Mouse (Mus musculus) ES-E14 (cell line): ENCODE results near the gene Bod1. TPM values are rescaled to one million over a fixed set of nuclear protein-coding genes. Genes with fewer than 3 reads are reported as not detected.

Experiments used
- DNase-seq: peaks from one replicate; pipeline ENCODE4 v3.0.0-alpha.2; 2013; ENCODE audit warnings: low read depth, low spot score
- H3K27ac ChIP-seq: 2 replicates; pipeline ENCODE4 v1.5.1; 2012; ENCODE audit warnings: low read depth, mild to moderate bottlenecking, low read length, moderate library complexity, mixed read lengths; ENCODE audit not compliant: poor library complexity, insufficient read depth, severe bottlenecking
- H3K36me3 ChIP-seq: 2 replicates; pipeline ENCODE4 v1.6.1; 2012; ENCODE audit warnings: mild to moderate bottlenecking, low read length, moderate library complexity, mixed read lengths; ENCODE audit not compliant: control insufficient read depth, poor library complexity, insufficient read depth, severe bottlenecking
- H3K4me1 ChIP-seq, 2 experiments: fragments of 150-350 bp in 1 of 2; sonication (generic) in 1 of 2; 2 replicates each; pipeline ENCODE4 v1.6.1; 2012; ENCODE audit warnings: low read length in 2 of 2, mild to moderate bottlenecking in 1 of 2, mixed read lengths in 1 of 2; ENCODE audit not compliant: control insufficient read depth in 2 of 2, insufficient read depth in 2 of 2, poor library complexity in 1 of 2
- H3K4me3 ChIP-seq, 2 experiments: fragments of 150-350 bp in 1 of 2; sonication (generic) in 1 of 2; 2 replicates each; pipeline ENCODE4 v1.5.1; 2012; ENCODE audit warnings: low read length in 2 of 2, low read depth in 1 of 2, mild to moderate bottlenecking in 1 of 2, mixed read lengths in 1 of 2; ENCODE audit not compliant: insufficient read depth in 1 of 2, poor library complexity in 1 of 2, severe bottlenecking in 1 of 2
- H3K9ac ChIP-seq: 2 replicates; pipeline ENCODE4 v1.6.1; 2012; ENCODE audit warnings: low read depth, mild to moderate bottlenecking, low read length, mixed read lengths; ENCODE audit not compliant: poor library complexity, insufficient read depth, severe bottlenecking
- H3K9me3 ChIP-seq: fragments of 150-350 bp; sonication (generic); 2 replicates; pipeline ENCODE4 v1.6.1; 2012; ENCODE audit warnings: low read depth, mild to moderate bottlenecking, low read length; ENCODE audit not compliant: control insufficient read depth, insufficient read depth
- CHD2 ChIP-seq: IDR thresholded peaks from 2 replicates; pipeline ENCODE4 v1.6.1; 2014; ENCODE audit warnings: mild to moderate bottlenecking, low read depth, low read length, inconsistent platforms
- HCFC1 ChIP-seq: IDR thresholded peaks from 2 replicates; pipeline ENCODE4 v1.6.1; 2012; ENCODE audit warnings: low read length, inconsistent platforms, borderline replicate concordance; ENCODE audit not compliant: insufficient read depth
- MAFK ChIP-seq: IDR thresholded peaks from 2 replicates; pipeline ENCODE4 v1.6.1; 2014; ENCODE audit warnings: mild to moderate bottlenecking, low read depth, low read length, inconsistent platforms; ENCODE audit not compliant: insufficient read depth
- ZC3H11A ChIP-seq: IDR thresholded peaks from 2 replicates; pipeline ENCODE4 v1.6.1; 2012; ENCODE audit warnings: low read depth, mild to moderate bottlenecking, inconsistent platforms, low read length, borderline replicate concordance
- ZNF384 ChIP-seq: IDR thresholded peaks from 2 replicates; pipeline ENCODE4 v1.6.1; 2012; ENCODE audit warnings: low read depth, low read length, inconsistent platforms
- in situ Hi-C, 2 experiments: fragments of 600-800 bp; cut with MboI; formaldehyde crosslinking; loops; one replicate each; pipeline ENCODE4 v1.15.1; 2025; ENCODE audit warnings: low sequenced_read_pairs in 2 of 2, inconsistent platforms in 1 of 2; ENCODE audit not compliant: unreplicated experiment in 2 of 2
- total RNA-seq: library from RNA; depleted of rRNA; stranded (reverse); fragments of 300-350 nt; gene quantifications from 2 replicates; pipeline ENCODE4 v1.2.3, GENCODE M21; 2012

Bod1 gene
- total RNA-seq, 1 experiment = 72.3 TPM

DNA sequence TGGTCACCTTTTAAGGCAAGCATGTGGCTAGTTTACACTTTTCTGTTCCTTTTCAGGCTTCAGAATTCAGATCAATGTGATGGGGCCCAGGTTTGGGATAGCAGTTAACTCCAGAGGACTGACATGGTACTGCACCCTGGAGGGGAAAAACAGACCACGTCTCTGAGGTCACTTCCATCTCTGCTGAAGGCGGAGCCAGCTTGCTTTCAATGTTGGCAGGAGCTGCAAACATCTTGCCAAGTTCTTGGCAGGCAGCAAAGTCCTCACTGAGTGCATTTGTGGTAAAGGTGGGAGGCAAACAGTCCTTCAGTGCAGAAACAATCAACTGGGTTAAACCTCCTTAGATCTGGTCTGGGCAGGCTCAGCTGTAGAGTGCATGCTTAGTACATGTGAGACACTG is 7.5 kb downstream of the Bod1 start:
- no peak overlapping the region for H3K27ac ChIP-seq
- in situ Hi-C loops = no loop called here
- peaks cover 35% of the 10 kb centered on the region for H3K36me3 ChIP-seq
- H3K4me1 ChIP-seq = no peaks in the 10 kb centered on the region
- H3K9ac ChIP-seq = no peak overlapping the region
- TF ChIP-seq ZC3H11A = no peak
- TF ChIP-seq MAFK = no peak
- no peak for TF ChIP-seq CHD2
- no peak for TF ChIP-seq HCFC1
- no peak for TF ChIP-seq ZNF384
- H3K9me3 ChIP-seq = no peaks in the 10 kb centered on the region
- H3K4me3 ChIP-seq = no peak overlapping the region
- no peak for DNase-seq

DNA sequence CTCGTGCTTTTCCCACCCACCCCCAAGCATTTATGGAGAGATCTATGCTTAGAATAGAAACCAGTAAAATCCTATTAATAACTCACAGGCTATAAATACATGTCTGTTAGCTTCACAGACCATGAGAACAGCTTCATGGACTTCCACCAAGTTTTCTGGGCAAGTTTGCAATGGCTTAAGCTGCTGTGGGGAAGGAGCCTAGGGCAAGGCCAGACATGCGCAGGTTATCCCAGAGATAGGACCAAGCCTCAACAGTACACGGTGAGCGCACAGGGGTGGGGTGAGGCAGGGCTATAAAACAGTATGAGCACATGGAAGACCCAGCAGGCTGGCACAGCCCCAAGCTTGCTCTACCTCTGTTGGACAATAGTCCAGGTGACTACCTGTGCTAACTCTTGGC is 8.2 kb downstream of the Bod1 start:
- Histone ChIP-seq H3K36me3 (peaks cover 32% of the 10 kb centered on the region), H3K27ac (no peak overlapping the region), H3K9ac (no peak overlapping the region), H3K4me1 (no peaks in the 10 kb centered on the region), H3K9me3 (no peaks in the 10 kb centered on the region), H3K4me3 (no peak overlapping the region)
- DNase-seq = no peak
- in situ Hi-C loops = no loop called here
- TF ChIP-seq MAFK = no peak
- no peak for TF ChIP-seq ZC3H11A
- TF ChIP-seq ZNF384 = no peak

DNA sequence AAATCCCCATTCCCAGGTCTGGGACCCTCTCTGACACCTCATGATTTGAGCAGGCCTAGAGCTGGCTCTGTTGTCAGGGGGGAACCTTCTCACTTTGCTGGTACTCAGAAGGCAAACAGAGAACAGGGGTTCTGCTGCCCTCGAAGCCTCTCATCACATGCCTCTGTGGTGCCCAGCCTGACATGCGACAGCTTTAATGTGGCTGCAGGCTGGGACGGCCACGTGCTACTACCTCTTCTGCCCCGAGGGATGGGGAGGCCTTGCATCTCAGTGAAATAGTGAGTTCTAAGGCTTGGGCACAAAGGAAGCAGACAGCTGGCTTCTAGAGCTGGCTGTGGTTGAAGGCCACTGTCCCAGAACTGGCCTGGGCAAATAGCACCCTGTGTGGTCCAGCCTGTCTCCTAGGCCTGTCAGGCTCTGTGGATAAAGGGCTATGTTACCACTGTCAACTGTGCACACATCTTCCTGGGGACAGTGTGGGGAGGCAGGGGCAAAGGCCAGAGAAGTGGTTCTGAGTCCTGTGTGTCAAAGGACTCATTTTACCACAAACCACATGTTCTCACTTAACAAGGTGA is 8.7 kb downstream of the Bod1 start:
- no peak overlapping the region for H3K9ac ChIP-seq
- H3K4me3 ChIP-seq = no peak overlapping the region
- H3K4me1 ChIP-seq = no peaks in the 10 kb centered on the region
- no peak overlapping the region for H3K27ac ChIP-seq
- TF ChIP-seq ZNF384 (no peak), CHD2 (no peak), HCFC1 (no peak), MAFK (no peak), ZC3H11A (no peak)
- H3K36me3 ChIP-seq = peaks cover 32% of the 10 kb centered on the region
- no peaks in the 10 kb centered on the region for H3K9me3 ChIP-seq
- DNase-seq = no peak
- in situ Hi-C loops = no loop called here

DNA sequence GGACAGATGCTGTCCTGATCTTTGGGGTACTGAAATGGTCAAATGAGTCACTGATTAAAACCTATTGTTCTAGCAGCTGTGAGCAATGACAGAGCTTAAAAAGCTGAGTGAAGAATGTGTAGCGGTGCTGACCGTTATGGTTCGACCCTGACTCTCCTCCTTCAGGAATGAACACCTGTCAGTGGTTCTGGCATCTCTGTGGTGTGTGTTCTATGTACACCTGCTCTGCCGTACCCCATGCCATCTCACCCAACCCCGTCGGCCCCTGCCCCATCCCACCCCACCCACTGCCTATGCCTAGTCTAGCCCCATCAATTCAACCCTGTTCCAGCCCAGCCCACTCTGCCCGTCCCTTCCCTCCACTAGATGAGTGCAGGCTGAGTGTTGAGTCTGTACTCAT is 9.5 kb downstream of the Bod1 start:
- TF ChIP-seq ZC3H11A (no peak), ZNF384 (no peak)
- H3K4me3 ChIP-seq = no peak overlapping the region
- no peak overlapping the region for H3K27ac ChIP-seq
- no peaks in the 10 kb centered on the region for H3K4me1 ChIP-seq
- no peak for DNase-seq
- no peaks in the 10 kb centered on the region for H3K9me3 ChIP-seq
- in situ Hi-C loops = no loop called here
- peaks cover 28% of the 10 kb centered on the region for H3K36me3 ChIP-seq
- no peak overlapping the region for H3K9ac ChIP-seq

DNA sequence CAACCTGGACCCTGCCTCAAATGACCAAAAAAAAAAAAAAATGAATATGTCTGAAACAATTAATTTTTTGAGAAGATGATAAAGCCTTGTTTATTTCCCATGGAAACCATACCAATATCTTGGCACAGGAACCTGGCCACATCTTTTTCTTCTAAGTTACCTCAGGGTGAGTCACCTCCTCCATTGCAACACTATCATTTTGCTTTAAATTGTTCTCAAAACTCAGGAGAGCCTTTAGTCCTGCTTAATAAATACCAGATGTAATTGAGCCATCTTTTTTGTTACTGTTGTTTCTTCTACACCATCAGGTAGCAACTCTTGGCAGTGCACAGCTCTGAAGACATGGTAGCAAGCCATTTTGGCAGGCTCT is 13.9 kb downstream of the Bod1 start:
- no peaks in the 10 kb centered on the region for H3K9me3 ChIP-seq
- no peak overlapping the region for H3K27ac ChIP-seq
- DNase-seq = no peak
- H3K4me1 ChIP-seq = no peaks in the 10 kb centered on the region
- in situ Hi-C loops = no loop called here
- no peaks in the 10 kb centered on the region for H3K36me3 ChIP-seq
- no peak for TF ChIP-seq HCFC1
- TF ChIP-seq CHD2 = no peak
- TF ChIP-seq ZC3H11A = no peak
- H3K4me3 ChIP-seq = no peak overlapping the region
- H3K9ac ChIP-seq = no peak overlapping the region
